Mouse (Mus musculus) megakaryocyte, embryonic 14.5 days (primary cell): ENCODE data around the gene Avil.

Experiments
- FLI1 ChIP-seq: IDR thresholded peaks from 2 replicates; pipeline ENCODE4 v1.6.1; 2012; ENCODE audit warnings: low read length, inconsistent platforms, mixed read lengths
- GATA1 ChIP-seq: IDR thresholded peaks from 3 replicates; pipeline ENCODE4 v1.6.1; 2012; ENCODE audit warnings: mixed read lengths, low read length, inconsistent platforms, borderline replicate concordance

DNA sequence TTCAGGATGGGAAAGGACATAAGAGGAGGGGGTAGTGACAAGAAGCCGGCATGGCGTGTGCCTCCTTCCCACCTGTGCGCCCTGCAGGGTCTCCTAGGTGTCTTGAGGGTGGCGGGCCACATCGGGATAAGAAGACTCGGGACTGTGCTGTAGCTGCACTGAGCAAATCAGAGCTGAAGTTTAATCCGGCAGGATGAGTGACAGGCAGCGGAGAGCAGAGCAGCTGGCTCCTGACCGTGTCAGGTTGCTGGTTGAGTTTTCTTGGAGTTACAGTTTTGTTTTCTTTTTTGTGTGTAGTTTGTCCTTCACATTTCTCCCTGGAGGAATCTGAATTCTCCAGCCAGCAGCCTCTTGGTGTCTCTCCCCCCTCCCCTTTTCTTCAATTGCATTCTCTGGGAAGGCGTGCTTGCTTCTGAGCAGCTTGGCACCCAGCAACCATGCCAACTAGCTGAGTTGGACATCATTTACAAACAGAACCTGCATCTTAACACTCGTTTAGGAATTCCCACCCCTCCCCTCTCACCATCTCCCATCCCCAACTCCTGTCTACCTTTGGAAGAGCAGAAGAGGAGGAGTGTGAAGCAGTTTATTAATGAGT is 19.5 kb upstream of the Avil start:
- TF ChIP-seq FLI1 (no peak), GATA1 (no peak)
